Mouse (Mus musculus): Measurements from ENCODE around the gene Prss38.

Gene Prss38

GRCm38 (mm10) chr11:59322988-59323387 is 52.5 kb downstream of the Prss38 start:
- no peak for DNase-seq (ENCODE audit: low spot score)
